Mouse (Mus musculus) bone marrow macrophage, adult 2 months (primary cell): ENCODE measurements around the gene Angptl6.

Source experiments
- CTCF ChIP-seq: IDR thresholded peaks from 2 replicates; pipeline ENCODE4 v1.5.1; 2012; ENCODE audit warnings: low read depth, mild to moderate bottlenecking, low read length, moderate library complexity
- POLR2A ChIP-seq: IDR thresholded peaks from 2 replicates; pipeline ENCODE4 v1.6.1; 2012; ENCODE audit warnings: mild to moderate bottlenecking, low read depth, low read length, borderline replicate concordance

- TF ChIP-seq POLR2A, result no peak
- TF ChIP-seq CTCF, result no peak
Measured at GRCm38 (mm10) chr9:20876318-20877117, 3.0 kb downstream of the Angptl6 start.
